Mouse (Mus musculus): ENCODE measurements around the gene Pls1.

Gene Pls1

GRCm38 (mm10) chr9:95844825-95845460 is at the start of gene Pls1:
Gene Pls1 (minus strand): TSS chr9:95845311.
- DNase-seq, result peak; percentile 55 to 56

- no peak for DNase-seq
Measured at GRCm38 (mm10) chr9:95882751-95883150, 37.6 kb upstream of the Pls1 start.

- no peak for DNase-seq
Measured at GRCm38 (mm10) chr9:95878246-95878645, 33.1 kb upstream of the Pls1 start.

GRCm38 (mm10) chr9:95858027-95858570 is 13.0 kb upstream of the Pls1 start:
- DNase-seq, result no peak

GRCm38 (mm10) chr9:95857414-95858026 is 12.4 kb upstream of the Pls1 start, which contains the start of gene Atr:
Gene Atr (plus strand): TSS chr9:95857597.
- DNase-seq, result peak; percentile 91 to 94

GRCm38 (mm10) chr9:95856004-95856403 is 10.9 kb upstream of the Pls1 start:
- no peak for DNase-seq

- DNase-seq, result no peak
Measured at GRCm38 (mm10) chr9:95854891-95855290, 9.8 kb upstream of the Pls1 start.

GRCm38 (mm10) chr9:95852896-95853295 is 7.8 kb upstream of the Pls1 start:
- no peak for DNase-seq

GRCm38 (mm10) chr9:95851671-95852070 is 6.6 kb upstream of the Pls1 start:
- no peak for DNase-seq

- no peak for DNase-seq
Measured at GRCm38 (mm10) chr9:95845711-95846110, 600 bp upstream of the Pls1 start.

GRCm38 (mm10) chr9:95839424-95839823 is 5.7 kb downstream of the Pls1 start:
- DNase-seq, result no peak

GRCm38 (mm10) chr9:95835741-95836140 is 9.4 kb downstream of the Pls1 start:
- DNase-seq, result no peak

GRCm38 (mm10) chr9:95834799-95835198 is 10.3 kb downstream of the Pls1 start:
- DNase-seq, result no peak

GRCm38 (mm10) chr9:95832758-95833157 is 12.4 kb downstream of the Pls1 start:
- DNase-seq, result no peak

GRCm38 (mm10) chr9:95827565-95827964 is 17.5 kb downstream of the Pls1 start:
- DNase-seq, result no peak

- no peak for DNase-seq
Measured at GRCm38 (mm10) chr9:95822531-95822930, 22.6 kb downstream of the Pls1 start.

GRCm38 (mm10) chr9:95815706-95816105 is 29.4 kb downstream of the Pls1 start:
- no peak for DNase-seq

GRCm38 (mm10) chr9:95815015-95815673 is 30.0 kb downstream of the Pls1 start:
- no peak for DNase-seq

- no peak for DNase-seq
Measured at GRCm38 (mm10) chr9:95813721-95814531, 31.2 kb downstream of the Pls1 start.

GRCm38 (mm10) chr9:95811817-95812216 is 33.3 kb downstream of the Pls1 start:
- DNase-seq, result no peak

GRCm38 (mm10) chr9:95809596-95809995 is 35.5 kb downstream of the Pls1 start:
- DNase-seq, result no peak

GRCm38 (mm10) chr9:95805449-95805848 is 39.7 kb downstream of the Pls1 start:
- DNase-seq, result no peak

GRCm38 (mm10) chr9:95803783-95804182 is 41.3 kb downstream of the Pls1 start:
- no peak for DNase-seq
